Mouse (Mus musculus) testis, adult 2 months (tissue): Measurements from ENCODE around the gene Sowahc.

Experiments used
- CTCF ChIP-seq: fragments of 200-500 bp; IDR thresholded peaks from 2 replicates; pipeline ENCODE4 v1.5.1; 2012; ENCODE audit warnings: low read depth, mild to moderate bottlenecking, inconsistent platforms, low read length, moderate library complexity; ENCODE audit not compliant: control insufficient read depth, insufficient read depth, insufficient replicate concordance
- POLR2A ChIP-seq: fragments of 200-500 bp; IDR thresholded peaks from 2 replicates; pipeline ENCODE4 v1.6.1; 2012; ENCODE audit warnings: low read depth, mild to moderate bottlenecking, inconsistent platforms, low read length, moderate library complexity; ENCODE audit not compliant: control insufficient read depth

- no peak for TF ChIP-seq POLR2A
- TF ChIP-seq CTCF, result no peak
Observed at GRCm38 (mm10) chr10:59223301-59223700, 1.5 kb downstream of the Sowahc start.
